Mouse (Mus musculus): ENCODE measurements around the gene H2-Q6. TPM values are rescaled to one million over a fixed set of nuclear protein-coding genes. Genes with fewer than 3 reads are reported as not detected.
"Not testable (repeated sequence)": the region's sequence is repeated elsewhere in the genome, so short reads cannot be mapped to it uniquely, and the experiment has no call there.

H2-Q6 gene
- polyA plus RNA-seq, 1 experiment from 2014 or later: 0.39 TPM

- H3K9ac ChIP-seq (ENCODE audit: low read depth, low read length); ATAC-seq (replicated peaks; ENCODE audit: insufficient number of reproducible peaks, low FRiP score, low TSS enrichment); H3K4me1 ChIP-seq (ENCODE audit: control insufficient read depth, insufficient read depth, low read length); H3K36me3 ChIP-seq (ENCODE audit: control insufficient read depth, insufficient read depth, low read length); H3K27ac ChIP-seq (ENCODE audit: low read depth, low read length); H3K9me3 ChIP-seq (replicated peaks; ENCODE audit: control insufficient read depth, low read length): not testable (repeated sequence)
- 8% methylated on average over 28 of the region's 28 CpGs for WGBS (ENCODE audit: insufficient replicate concordance)
- H3K4me2 ChIP-seq: peak overlapping the region; percentile 68
- H3K4me3 ChIP-seq (ENCODE audit: low read depth, low read length): peak overlapping the region; percentile 40
- peaks cover 37% of the 10 kb centered on the region for H3K27me3 ChIP-seq (ENCODE audit: control insufficient read depth, insufficient read depth, low read length)
These were observed 824 bp downstream of the H2-Q6 start for GRCm38 (mm10) chr17:35425474-35425873.

- H3K4me1 ChIP-seq (ENCODE audit: control insufficient read depth, insufficient read depth, low read length); H3K4me3 ChIP-seq (ENCODE audit: low read depth, low read length); ATAC-seq (replicated peaks; ENCODE audit: insufficient number of reproducible peaks, low FRiP score, low TSS enrichment); H3K9me3 ChIP-seq (replicated peaks; ENCODE audit: control insufficient read depth, low read length); H3K4me2 ChIP-seq; H3K36me3 ChIP-seq (ENCODE audit: control insufficient read depth, insufficient read depth, low read length); H3K27ac ChIP-seq (ENCODE audit: low read depth, low read length); H3K9ac ChIP-seq (ENCODE audit: low read depth, low read length): not testable (repeated sequence)
- H3K27me3 ChIP-seq (ENCODE audit: control insufficient read depth, insufficient read depth, low read length): peaks cover 24% of the 10 kb centered on the region
- 74% methylated on average over 6 of the region's 6 CpGs for WGBS (ENCODE audit: insufficient replicate concordance)
These were observed 4.2 kb downstream of the H2-Q6 start for GRCm38 (mm10) chr17:35428883-35429282.

GRCm38 (mm10) chr17:35430671-35431070 lies 6.0 kb downstream of the H2-Q6 start:
- not testable (repeated sequence) for H3K4me3 ChIP-seq (ENCODE audit: low read depth, low read length); H3K27ac ChIP-seq (ENCODE audit: low read depth, low read length); ATAC-seq (replicated peaks; ENCODE audit: insufficient number of reproducible peaks, low FRiP score, low TSS enrichment); H3K9ac ChIP-seq (ENCODE audit: low read depth, low read length); H3K4me1 ChIP-seq (ENCODE audit: control insufficient read depth, insufficient read depth, low read length); H3K9me3 ChIP-seq (replicated peaks; ENCODE audit: control insufficient read depth, low read length); H3K4me2 ChIP-seq; H3K36me3 ChIP-seq (ENCODE audit: control insufficient read depth, insufficient read depth, low read length)
- WGBS (ENCODE audit: insufficient replicate concordance): 75% methylated on average over 6 of the region's 6 CpGs
- peaks cover 16% of the 10 kb centered on the region for H3K27me3 ChIP-seq (ENCODE audit: control insufficient read depth, insufficient read depth, low read length)

- not testable (repeated sequence) for H3K4me3 ChIP-seq (ENCODE audit: low read depth, low read length); H3K4me2 ChIP-seq
These were observed 7.5 kb downstream of the H2-Q6 start for GRCm38 (mm10) chr17:35432167-35432566.

GRCm38 (mm10) chr17:35434836-35435235 lies 10.2 kb downstream of the H2-Q6 start:
- H3K4me1 ChIP-seq (ENCODE audit: control insufficient read depth, insufficient read depth, low read length); ATAC-seq (replicated peaks; ENCODE audit: insufficient number of reproducible peaks, low FRiP score, low TSS enrichment); H3K9ac ChIP-seq (ENCODE audit: low read depth, low read length); H3K4me2 ChIP-seq; H3K36me3 ChIP-seq (ENCODE audit: control insufficient read depth, insufficient read depth, low read length); H3K4me3 ChIP-seq (ENCODE audit: low read depth, low read length); H3K9me3 ChIP-seq (replicated peaks; ENCODE audit: control insufficient read depth, low read length); H3K27ac ChIP-seq (ENCODE audit: low read depth, low read length): not testable (repeated sequence)
- peaks cover 18% of the 10 kb centered on the region for H3K27me3 ChIP-seq (ENCODE audit: control insufficient read depth, insufficient read depth, low read length)
- 8% methylated on average over 8 of the region's 8 CpGs for WGBS (ENCODE audit: insufficient replicate concordance)

More at GRCm38 (mm10) chr17:35432167-35432566, 7.5 kb downstream of the H2-Q6 start:
- H3K9ac ChIP-seq (ENCODE audit: low read depth, low read length); H3K4me1 ChIP-seq (ENCODE audit: control insufficient read depth, insufficient read depth, low read length); H3K27me3 ChIP-seq (ENCODE audit: control insufficient read depth, insufficient read depth, low read length); H3K27ac ChIP-seq (ENCODE audit: low read depth, low read length); H3K36me3 ChIP-seq (ENCODE audit: control insufficient read depth, insufficient read depth, low read length); H3K9me3 ChIP-seq (replicated peaks; ENCODE audit: control insufficient read depth, low read length); ATAC-seq (replicated peaks; ENCODE audit: insufficient number of reproducible peaks, low FRiP score, low TSS enrichment): not testable (repeated sequence)
- 77% methylated on average over 2 of the region's 3 CpGs for WGBS (ENCODE audit: insufficient replicate concordance)

- H3K4me2 ChIP-seq; H3K9me3 ChIP-seq (replicated peaks; ENCODE audit: control insufficient read depth, low read length); H3K4me3 ChIP-seq (ENCODE audit: low read depth, low read length); H3K4me1 ChIP-seq (ENCODE audit: control insufficient read depth, insufficient read depth, low read length); H3K27ac ChIP-seq (ENCODE audit: low read depth, low read length); ATAC-seq (replicated peaks; ENCODE audit: insufficient number of reproducible peaks, low FRiP score, low TSS enrichment); H3K36me3 ChIP-seq (ENCODE audit: control insufficient read depth, insufficient read depth, low read length); H3K9ac ChIP-seq (ENCODE audit: low read depth, low read length): not testable (repeated sequence)
- peaks cover 24% of the 10 kb centered on the region for H3K27me3 ChIP-seq (ENCODE audit: control insufficient read depth, insufficient read depth, low read length)
- WGBS (ENCODE audit: insufficient replicate concordance): 74% methylated on average over 3 of the region's 3 CpGs
These were observed 10.9 kb downstream of the H2-Q6 start for GRCm38 (mm10) chr17:35435577-35435976.

GRCm38 (mm10) chr17:35437386-35437936 lies 12.8 kb downstream of the H2-Q6 start:
- 43% methylated on average over 1 of the region's 1 CpGs for WGBS (ENCODE audit: insufficient replicate concordance)
- H3K9me3 ChIP-seq (replicated peaks; ENCODE audit: control insufficient read depth, low read length); H3K4me2 ChIP-seq; H3K36me3 ChIP-seq (ENCODE audit: control insufficient read depth, insufficient read depth, low read length); H3K4me1 ChIP-seq (ENCODE audit: control insufficient read depth, insufficient read depth, low read length); H3K9ac ChIP-seq (ENCODE audit: low read depth, low read length); ATAC-seq (replicated peaks; ENCODE audit: insufficient number of reproducible peaks, low FRiP score, low TSS enrichment); H3K27ac ChIP-seq (ENCODE audit: low read depth, low read length); H3K4me3 ChIP-seq (ENCODE audit: low read depth, low read length): not testable (repeated sequence)
- peaks cover 24% of the 10 kb centered on the region for H3K27me3 ChIP-seq (ENCODE audit: control insufficient read depth, insufficient read depth, low read length)

- H3K4me2 ChIP-seq; H3K36me3 ChIP-seq (ENCODE audit: control insufficient read depth, insufficient read depth, low read length); H3K4me1 ChIP-seq (ENCODE audit: control insufficient read depth, insufficient read depth, low read length); ATAC-seq (replicated peaks; ENCODE audit: insufficient number of reproducible peaks, low FRiP score, low TSS enrichment); H3K9ac ChIP-seq (ENCODE audit: low read depth, low read length); H3K9me3 ChIP-seq (replicated peaks; ENCODE audit: control insufficient read depth, low read length); H3K27ac ChIP-seq (ENCODE audit: low read depth, low read length): not testable (repeated sequence)
- WGBS (ENCODE audit: insufficient replicate concordance): 53% methylated on average over 2 of the region's 3 CpGs
- Histone ChIP-seq H3K4me3 (ENCODE audit: low read depth, low read length) (0 out of 2 replicates have a peak overlapping the region, but pooled peaks have one; percentile 47), H3K27me3 (ENCODE audit: control insufficient read depth, insufficient read depth, low read length) (peaks cover 24% of the 10 kb centered on the region)
These were observed 13.7 kb downstream of the H2-Q6 start for GRCm38 (mm10) chr17:35438395-35438794.

GRCm38 (mm10) chr17:35438885-35439284 lies 14.2 kb downstream of the H2-Q6 start, which contains the start of gene H2-Q7:
Gene H2-Q7, plus strand, starts transcription at chr17:35439155.
- Histone ChIP-seq H3K9ac (ENCODE audit: low read depth, low read length) (0 out of 2 replicates have a peak within 1 kb of the TSS, but pooled peaks have one; percentile 28), H3K4me3 (ENCODE audit: low read depth, low read length) (peak within 1 kb of the TSS; percentile 47), H3K4me2 (peak within 1 kb of the TSS; percentile 80), H3K27me3 (ENCODE audit: control insufficient read depth, insufficient read depth, low read length) (peaks cover 24% of the 10 kb centered on the region)
- not testable (repeated sequence) for H3K36me3 ChIP-seq (ENCODE audit: control insufficient read depth, insufficient read depth, low read length); H3K27ac ChIP-seq (ENCODE audit: low read depth, low read length); H3K4me1 ChIP-seq (ENCODE audit: control insufficient read depth, insufficient read depth, low read length); H3K9me3 ChIP-seq (replicated peaks; ENCODE audit: control insufficient read depth, low read length)
- ATAC-seq (replicated peaks; ENCODE audit: insufficient number of reproducible peaks, low FRiP score, low TSS enrichment): peak; percentile 69
- WGBS (ENCODE audit: insufficient replicate concordance): 4% methylated on average over 18 of the region's 18 CpGs

Data from heart, embryonic 11.5 days (tissue).